Mouse (Mus musculus) lung, postnatal 0 days (tissue): ENCODE measurements around the gene Hist2h3c2.

Source experiments
- CTCF ChIP-seq: IDR thresholded peaks from 2 replicates; pipeline ENCODE4 v1.5.1; 2016; ENCODE audit warnings: antibody characterized with exemption, mild to moderate bottlenecking
- EP300 ChIP-seq: IDR thresholded peaks from 2 replicates; pipeline ENCODE4 v1.6.1; 2016; ENCODE audit warnings: antibody characterized with exemption, mild to moderate bottlenecking, control low read depth

- TF ChIP-seq CTCF: peak; percentile 40
- TF ChIP-seq EP300: no peak
These were observed 38.5 kb upstream of the Hist2h3c2 start for GRCm38 (mm10) chr3:96277428-96277799.
